Mouse (Mus musculus) E14TG2a.4 (cell line): ENCODE data around the gene Selenoh.
"Not testable (repeated sequence)": the region's sequence is repeated elsewhere in the genome, so short reads cannot be mapped to it uniquely, and the experiment has no call there.

Source experiments
- H3K27me3 ChIP-seq: 2 replicates; pipeline ENCODE4 v1.6.1; 2014; ENCODE audit warnings: low read length, control low read depth; ENCODE audit not compliant: insufficient read depth
- H3K36me3 ChIP-seq: 2 replicates; pipeline ENCODE4 v1.6.1; 2014; ENCODE audit warnings: low read length, control low read depth; ENCODE audit not compliant: insufficient read depth
- H3K4me1 ChIP-seq: replicated peaks from 2 replicates; pipeline ENCODE4 v1.6.1; 2014; ENCODE audit warnings: low read depth, low read length, control low read depth
- H3K4me3 ChIP-seq: replicated peaks from 2 replicates; pipeline ENCODE4 v1.5.1; 2014; ENCODE audit warnings: mild to moderate bottlenecking, low read length
- H3K9me3 ChIP-seq: 2 replicates; pipeline ENCODE4 v1.6.1; 2014; ENCODE audit warnings: low read length, control low read depth
- CTCF ChIP-seq: conservative IDR thresholded peaks from 2 replicates; pipeline ENCODE4 v1.5.1; 2014; ENCODE audit warnings: low read length
- NANOG ChIP-seq: IDR thresholded peaks from 2 replicates; pipeline ENCODE4 v1.6.1; 2014; ENCODE audit warnings: borderline replicate concordance, low read length, mixed read lengths
- POU5F1 ChIP-seq: IDR thresholded peaks from 2 replicates; pipeline ENCODE4 v1.6.1; 2014; ENCODE audit warnings: low read length, borderline replicate concordance

Gene Selenoh

DNA sequence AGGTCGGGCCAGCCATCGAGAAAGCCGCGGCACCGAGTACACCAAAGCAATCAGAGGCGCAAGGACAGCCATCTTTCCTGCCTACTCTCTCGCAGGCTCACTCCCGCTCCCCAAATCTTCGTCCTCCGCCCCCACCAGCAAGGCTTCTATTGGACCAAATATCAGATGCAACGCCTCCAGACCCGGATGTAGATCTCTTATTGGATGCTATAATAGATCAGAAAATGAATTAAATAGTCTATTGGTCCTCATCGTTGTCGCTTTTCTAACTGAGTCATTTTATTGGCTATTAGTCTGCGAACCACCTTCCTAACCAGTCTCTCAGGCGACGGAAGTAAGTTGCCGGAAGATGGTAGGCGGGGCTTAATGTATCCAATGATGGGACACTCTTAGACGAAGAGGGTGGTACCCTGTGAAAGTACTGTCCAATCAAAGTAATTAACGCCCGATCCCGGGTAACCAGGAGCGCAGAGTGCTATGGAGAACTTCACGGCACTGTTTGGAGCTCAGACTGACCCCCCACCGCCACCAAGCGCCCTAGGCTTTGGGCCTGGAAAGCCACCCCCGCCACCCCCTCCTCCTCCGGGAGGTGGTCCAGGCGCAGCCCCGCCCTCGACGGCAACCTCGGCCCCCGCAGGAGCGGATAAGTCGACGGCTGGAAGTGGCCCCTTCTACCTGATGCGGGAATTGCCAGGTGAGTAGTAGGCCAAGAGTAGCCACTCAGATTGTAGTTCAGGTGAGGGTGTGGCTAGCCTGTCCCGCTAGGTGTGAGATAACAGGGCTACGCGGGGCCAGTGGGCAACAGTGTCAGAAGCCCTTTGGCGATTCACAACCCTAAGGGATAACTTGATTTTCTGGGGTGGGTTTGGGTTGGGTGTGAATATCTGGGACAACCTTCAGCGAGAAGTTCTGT, 7.7 kb upstream of the Selenoh start, which contains the start of the genes Gm28635 and Med19:
Gm28635 (minus strand) TSS at position 74 of the 913 bp plus-strand sequence.
Med19 (plus strand) TSS at position 435 of the 913 bp plus-strand sequence.
- Histone ChIP-seq H3K9me3 (no peaks in the 10 kb centered on the region), H3K4me3 (peak within 1 kb of the TSS; percentile 98), H3K36me3 (peaks cover 62% of the 10 kb centered on the region), H3K4me1 (peaks cover 39% of the 10 kb centered on the region), H3K27me3 (no peaks in the 10 kb centered on the region)
- TF ChIP-seq POU5F1: no peak
- no peak for TF ChIP-seq NANOG
- TF ChIP-seq CTCF: no peak

DNA sequence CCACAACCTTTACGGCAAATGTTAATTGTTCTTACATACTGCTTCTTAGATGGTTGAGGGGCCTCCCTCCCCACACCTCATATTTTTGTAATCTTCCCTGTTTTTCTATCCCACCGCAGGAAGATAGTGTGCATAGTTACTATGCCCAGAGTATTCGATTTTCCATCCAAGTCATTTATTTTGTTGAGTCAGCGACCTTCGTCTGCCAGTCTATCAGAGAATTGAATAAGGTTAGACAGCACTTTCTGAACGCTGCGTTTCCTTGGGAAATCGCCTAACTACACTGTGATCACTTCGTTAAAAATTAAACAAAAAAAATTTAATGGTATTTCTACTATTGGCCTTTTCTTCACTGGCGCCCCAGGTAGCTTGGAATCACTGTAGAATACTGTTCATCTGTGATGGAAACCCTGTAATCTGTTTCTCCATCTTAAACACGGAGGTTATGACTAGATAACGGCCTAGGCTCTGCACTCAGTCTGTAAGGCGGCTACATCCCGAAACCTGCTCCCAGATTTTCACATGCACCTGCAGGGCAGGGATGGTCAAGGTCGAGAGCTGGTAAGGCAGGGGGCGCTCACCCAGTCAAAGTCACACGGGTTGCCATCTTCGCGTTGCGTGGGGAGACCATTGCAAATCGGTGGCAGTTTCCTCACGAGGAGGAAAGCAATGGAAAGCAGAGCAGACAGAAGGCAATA, 6.8 kb upstream of the Selenoh start:
- H3K9me3 ChIP-seq: no peaks in the 10 kb centered on the region
- H3K4me1 ChIP-seq: peaks cover 44% of the 10 kb centered on the region
- H3K4me3 ChIP-seq: peak overlapping the region; percentile 89
- no peaks in the 10 kb centered on the region for H3K27me3 ChIP-seq
- no peak for TF ChIP-seq CTCF
- no peak for TF ChIP-seq NANOG
- no peak for TF ChIP-seq POU5F1
- peaks cover 62% of the 10 kb centered on the region for H3K36me3 ChIP-seq

DNA sequence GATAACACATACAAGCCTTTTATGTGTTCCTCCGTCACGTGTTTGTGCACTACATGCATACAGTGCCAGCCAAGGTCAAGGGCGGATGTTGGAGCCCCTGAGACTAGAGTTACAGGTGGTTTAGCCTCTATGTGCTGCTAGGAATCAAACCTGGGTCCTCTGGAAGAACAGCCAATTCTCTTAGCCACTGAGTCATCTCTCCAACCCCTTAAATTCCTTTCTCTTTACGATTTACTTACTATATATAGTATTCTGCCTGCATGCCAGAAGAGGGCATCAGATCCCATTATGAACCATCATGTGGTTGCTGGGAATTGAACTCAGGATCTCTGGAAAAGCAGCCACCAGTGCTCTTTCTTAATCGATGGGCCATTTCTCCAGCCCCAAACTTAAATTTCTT, 965 bp upstream of the Selenoh start:
- Histone ChIP-seq H3K4me1 (peaks cover 54% of the 10 kb centered on the region), H3K36me3 (peaks cover 71% of the 10 kb centered on the region), H3K4me3 (peak overlapping the region; percentile 97)
- not testable (repeated sequence) for H3K27me3 ChIP-seq, H3K9me3 ChIP-seq

DNA sequence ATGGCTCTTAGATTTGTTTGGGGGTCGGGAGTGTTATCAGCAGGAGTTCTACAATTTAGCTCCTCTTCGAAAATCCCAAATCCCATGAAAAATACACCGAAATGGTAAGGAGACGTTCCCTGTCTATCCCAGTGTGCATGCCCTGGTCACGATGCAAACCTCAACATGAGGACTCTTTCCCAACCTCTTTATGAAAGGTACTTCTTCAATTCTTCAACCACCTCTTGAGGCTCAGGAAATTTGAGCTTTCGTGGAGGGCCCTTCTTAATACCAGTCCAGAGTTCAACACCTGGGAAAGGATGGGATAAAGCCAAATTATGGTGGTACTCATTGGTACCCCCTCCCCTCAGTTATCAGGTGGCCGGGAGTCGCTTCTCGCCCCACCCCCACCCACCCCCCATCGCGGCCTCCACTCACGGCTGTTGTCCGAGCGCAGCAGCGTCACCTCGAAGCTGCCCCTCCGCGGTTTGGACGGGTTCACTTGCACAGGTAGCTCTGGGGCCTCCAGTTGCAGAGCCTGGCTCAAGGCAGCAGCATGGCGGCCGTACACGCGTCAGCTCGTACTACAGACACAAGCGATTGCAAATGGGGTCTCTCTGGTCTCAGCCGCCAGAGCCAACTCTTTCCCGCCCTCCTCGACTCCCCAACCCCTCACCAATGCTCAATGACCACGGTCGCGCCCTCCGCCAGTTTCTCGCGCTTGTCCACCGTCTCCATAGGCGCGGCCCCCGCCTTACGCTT, 572 bp downstream of the Selenoh start:
- H3K27me3 ChIP-seq: no peaks in the 10 kb centered on the region

DNA sequence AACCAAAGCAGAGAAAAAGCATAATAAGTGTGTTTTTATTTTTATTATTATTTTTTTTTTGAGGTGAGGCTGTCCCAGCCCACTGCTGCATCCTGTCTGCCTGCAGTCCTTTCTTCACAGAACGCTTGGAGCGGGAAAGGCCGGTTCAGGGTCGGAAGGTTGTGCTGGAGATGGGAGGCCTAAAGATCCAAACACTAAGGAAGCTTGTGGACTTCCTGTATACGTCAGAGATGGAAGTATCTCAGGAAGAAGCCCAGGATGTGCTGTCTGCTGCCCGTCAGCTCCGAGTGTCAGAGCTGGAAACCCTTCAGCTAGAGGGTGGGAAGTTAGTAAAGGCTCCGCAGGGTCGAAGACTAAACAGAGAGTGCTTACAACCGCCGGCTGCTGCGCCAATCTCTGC, 4.5 kb downstream of the Selenoh start:
- Histone ChIP-seq H3K27me3 (no peaks in the 10 kb centered on the region), H3K4me3 (no peak overlapping the region), H3K36me3 (peaks cover 28% of the 10 kb centered on the region), H3K9me3 (no peaks in the 10 kb centered on the region), H3K4me1 (peaks cover 35% of the 10 kb centered on the region)
- TF ChIP-seq POU5F1 (no peak), CTCF (no peak), NANOG (no peak)

More for the DNA sequence above, 572 bp downstream of the Selenoh start:
- Histone ChIP-seq H3K4me1 (peaks cover 47% of the 10 kb centered on the region), H3K36me3 (peaks cover 56% of the 10 kb centered on the region), H3K4me3 (peak overlapping the region; percentile 97), H3K9me3 (no peaks in the 10 kb centered on the region)
- TF ChIP-seq NANOG (no peak), CTCF (no peak), POU5F1 (no peak)

DNA sequence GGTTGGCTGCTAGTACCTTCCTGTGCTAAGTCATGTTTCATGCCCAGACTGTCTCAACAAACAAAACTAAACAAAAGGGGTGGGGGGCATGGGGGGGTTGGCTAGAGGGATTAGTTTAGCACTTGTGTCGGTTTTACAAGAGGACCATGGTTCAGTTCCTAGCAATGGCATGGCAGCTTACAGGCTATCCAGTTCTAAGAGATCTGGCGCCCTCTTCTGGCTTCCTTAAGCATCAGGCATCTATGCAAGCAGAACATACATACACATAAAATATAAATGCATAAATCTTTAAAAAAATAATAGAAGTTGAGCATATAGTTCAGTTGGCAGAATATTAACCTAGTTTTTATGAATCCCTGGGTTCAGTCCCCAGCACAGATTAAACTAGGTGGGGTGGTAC, 7.7 kb downstream of the Selenoh start:
- no peak overlapping the region for H3K4me3 ChIP-seq
- TF ChIP-seq POU5F1: no peak
- peak; percentile 70 for TF ChIP-seq CTCF
- TF ChIP-seq NANOG: no peak
- peaks cover 14% of the 10 kb centered on the region for H3K27me3 ChIP-seq
- peaks cover 23% of the 10 kb centered on the region for H3K4me1 ChIP-seq
- H3K9me3 ChIP-seq: peaks cover 7% of the 10 kb centered on the region; the same call in 1 of the 2 replicates
- H3K36me3 ChIP-seq: peaks cover 8% of the 10 kb centered on the region

DNA sequence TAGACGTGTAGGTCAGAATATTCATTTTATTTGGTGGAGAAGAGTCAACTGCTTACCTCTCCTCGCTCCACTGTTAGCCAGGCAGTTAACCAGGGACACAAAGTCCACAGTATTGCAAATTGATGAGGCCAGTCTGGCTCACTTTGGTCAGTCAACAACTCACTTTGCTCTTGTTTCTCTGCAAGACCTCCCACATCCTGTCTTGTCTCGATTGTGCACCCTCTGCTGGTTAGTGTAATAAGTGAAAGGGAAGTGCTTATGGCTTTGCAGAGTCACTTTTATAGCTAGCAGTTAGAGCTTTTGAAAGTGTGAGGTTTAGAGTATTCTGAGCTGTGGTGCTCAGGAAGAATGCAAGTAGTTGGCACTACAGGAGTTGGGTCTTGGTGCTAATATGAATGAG, 10.3 kb downstream of the Selenoh start:
- TF ChIP-seq CTCF (peak; percentile 31), NANOG (no peak), POU5F1 (no peak)
- H3K9me3 ChIP-seq: peaks cover 8% of the 10 kb centered on the region; the same call in 1 of the 2 replicates
- H3K4me1 ChIP-seq: peaks cover 3% of the 10 kb centered on the region; the same call in 1 of the 2 replicates
- no peak overlapping the region for H3K4me3 ChIP-seq
- no peaks in the 10 kb centered on the region for H3K36me3 ChIP-seq
- H3K27me3 ChIP-seq: peaks cover 20% of the 10 kb centered on the region

DNA sequence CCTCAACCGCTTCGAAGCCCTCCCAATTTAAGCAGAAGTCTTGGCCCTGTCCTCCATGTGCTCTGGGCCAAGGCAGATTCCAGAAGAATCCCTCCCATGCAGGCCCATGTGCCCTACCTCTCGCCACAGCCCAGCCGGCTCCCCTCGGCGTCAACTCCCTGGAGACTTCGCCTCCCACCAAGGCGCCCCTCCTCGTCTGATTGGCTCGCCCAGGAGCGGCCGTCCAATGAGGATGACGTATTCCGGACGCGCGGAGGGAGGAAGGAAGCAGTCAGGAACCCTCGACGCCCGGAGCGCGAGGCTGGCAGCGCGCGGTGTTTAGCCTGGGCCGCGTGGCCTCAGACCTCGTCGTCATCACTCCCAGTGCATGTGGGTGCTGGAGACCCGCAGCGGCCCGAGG, 11.8 kb downstream of the Selenoh start, which contains the start of gene Btbd18:
Btbd18 (plus strand) TSS at position 274 of the 400 bp plus-strand sequence.
- Histone ChIP-seq H3K4me1 (peaks cover 3% of the 10 kb centered on the region; the same call in 1 of the 2 replicates), H3K27me3 (peaks cover 20% of the 10 kb centered on the region), H3K4me3 (peak within 1 kb of the TSS; percentile 29; the same call in 1 of the 2 replicates), H3K9me3 (peaks cover 8% of the 10 kb centered on the region; the same call in 1 of the 2 replicates), H3K36me3 (no peaks in the 10 kb centered on the region)
- TF ChIP-seq CTCF (no peak), POU5F1 (no peak), NANOG (no peak)
